Mouse (Mus musculus) spleen, postnatal 10 days (tissue): ENCODE data around the gene Kbtbd12.

Experiments
- DNase-seq, 2 experiments: peaks; one replicate each; pipeline ENCODE4 v3.0.0; 2021 to 2022; ENCODE audit warnings: low spot score in 2 of 2

Gene Kbtbd12

DNA sequence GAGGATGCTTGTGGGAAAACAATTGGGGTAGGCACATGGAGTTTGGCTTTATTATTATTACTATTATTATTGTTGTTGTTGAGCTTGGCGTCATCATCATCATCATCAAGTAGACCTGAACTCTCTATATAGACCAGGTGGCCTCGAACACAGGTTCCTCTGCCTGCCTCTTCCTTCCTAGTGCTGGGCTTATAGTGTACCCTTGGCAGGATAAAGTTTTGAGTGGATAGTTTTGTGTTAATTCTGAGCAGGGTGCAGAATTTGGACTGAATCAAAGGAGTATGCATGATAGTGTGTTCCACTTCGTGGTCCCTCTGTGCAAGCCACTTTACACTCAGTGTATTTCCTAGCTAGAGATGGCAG lies 137.4 kb downstream of the Kbtbd12 start:
- DNase-seq: no peak

- DNase-seq: peak; percentile 66 to 74
Measured at GRCm38 (mm10) chr6:88499481-88500404, 138.0 kb downstream of the Kbtbd12 start.
